Mouse (Mus musculus) gastrocnemius, postnatal 14 days (tissue): ENCODE data around the gene Ackr1. TPM values are rescaled to one million over a fixed set of nuclear protein-coding genes. Genes with fewer than 3 reads are reported as not detected.
"Not testable (repeated sequence)": the region's sequence is repeated elsewhere in the genome, so short reads cannot be mapped to it uniquely, and the experiment has no call there.

Experiments
- DNase-seq: peaks from one replicate; pipeline ENCODE4 v3.0.0; 2021; ENCODE audit warnings: mixed read lengths
- intact Hi-C: fragments of 180-260 bp; cut with DNase I; formaldehyde crosslinking; loops from one replicate; pipeline ENCODE4 v1.15.1; 2025; ENCODE audit warnings: low total_unique reads
- total RNA-seq, 2 experiments: library from RNA; stranded (reverse); gene quantifications; 2 replicates each; pipeline ENCODE4 v1.2.3; 2021

Ackr1 gene
- total RNA-seq, 2 experiments from 2014 or later = 5.1 to 7.9 TPM

GRCm38 (mm10) chr1:173317925-173318477 is 15.5 kb downstream of the Ackr1 start:
- no peak for DNase-seq
- intact Hi-C loops = no loop called here

GRCm38 (mm10) chr1:173315725-173316124 is 17.8 kb downstream of the Ackr1 start:
- no peak for DNase-seq
- intact Hi-C loops = no loop called here

GRCm38 (mm10) chr1:173313535-173314050 is 20.0 kb downstream of the Ackr1 start:
- intact Hi-C loops, DNase-seq: not testable (repeated sequence)

GRCm38 (mm10) chr1:173302795-173303194 is 30.8 kb downstream of the Ackr1 start:
- DNase-seq, intact Hi-C loops: not testable (repeated sequence)

Other genes starting within 250 kb of the Ackr1 start
- gene Olfr1408, start 196.4 kb downstream of the Ackr1 start, total RNA-seq = not detected
- gene Olfr1406, start 143.1 kb downstream of the Ackr1 start, total RNA-seq = not detected
- gene Olfr218, start 135.9 kb downstream of the Ackr1 start, total RNA-seq = not detected
- not detected for gene Olfr1404, start 121.4 kb downstream of the Ackr1 start, total RNA-seq
- not detected for gene Fcer1a, start 106.5 kb downstream of the Ackr1 start, total RNA-seq
- gene Olfr418, start 67.7 kb downstream of the Ackr1 start, total RNA-seq = not detected
- gene Mptx2, start 56.0 kb downstream of the Ackr1 start, total RNA-seq = not detected
- under 1 TPM; 0.35 to 0.69 TPM for gene Aim2, start 17.1 kb upstream of the Ackr1 start, total RNA-seq
- gene Cadm3, start 33.9 kb upstream of the Ackr1 start, total RNA-seq = 10 to 100 TPM; 15.4 to 21.4 TPM
- not detected for gene Ifi206, start 157.3 kb upstream of the Ackr1 start, total RNA-seq
- gene Ifi214, start 202.2 kb upstream of the Ackr1 start, total RNA-seq = not detected